Mouse (Mus musculus): Measurements from ENCODE around the gene Dnajb1.
"Not testable (repeated sequence)": the region's sequence is repeated elsewhere in the genome, so short reads cannot be mapped to it uniquely, and the experiment has no call there.

Dnajb1 gene

DNA sequence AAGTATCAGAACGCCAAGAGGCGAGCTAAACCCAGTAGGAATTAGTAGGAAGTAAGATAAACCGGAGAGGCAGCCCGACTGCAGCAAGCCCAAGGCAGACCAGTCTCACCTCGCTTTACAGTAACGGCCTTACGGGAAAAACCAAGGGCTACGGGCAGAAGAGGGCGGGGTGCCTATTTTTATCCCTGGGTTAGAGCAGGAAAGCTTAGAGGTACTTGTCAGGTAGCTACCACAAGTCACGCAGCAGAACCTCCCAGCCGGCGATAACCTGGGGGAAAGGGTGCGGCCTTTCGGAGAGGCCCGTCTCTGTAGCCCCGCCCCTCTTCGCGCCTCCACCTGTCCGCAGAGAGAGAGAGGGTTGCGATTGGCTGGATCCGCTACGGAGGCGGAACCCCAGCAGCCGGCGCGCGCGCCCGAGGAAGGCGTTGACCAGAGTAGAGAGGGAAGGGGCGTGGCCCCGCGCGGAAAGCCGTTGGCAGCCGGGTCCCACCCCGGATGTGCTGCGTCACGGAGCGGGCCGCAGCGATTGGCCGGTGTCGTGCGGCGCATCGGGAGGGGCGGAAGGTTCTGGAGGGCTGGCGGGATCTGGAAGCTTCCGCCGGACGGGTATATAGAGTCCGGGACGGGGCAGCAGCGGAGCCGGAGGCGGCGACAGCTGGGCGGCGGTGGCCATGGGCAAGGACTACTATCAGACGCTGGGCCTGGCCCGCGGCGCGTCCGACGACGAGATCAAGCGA lies at the start of gene Dnajb1, which contains the start of gene Tecr:
TSS of gene Dnajb1 (plus strand) at position 533 of the 737 bp plus-strand sequence.
TSS of gene Tecr (minus strand) at position 311 of the 737 bp plus-strand sequence.
- peak; percentile 100 for DNase-seq

GRCm38 (mm10) chr8:83562669-83563068 lies 45.3 kb upstream of the Dnajb1 start:
- no peak for DNase-seq

DNA sequence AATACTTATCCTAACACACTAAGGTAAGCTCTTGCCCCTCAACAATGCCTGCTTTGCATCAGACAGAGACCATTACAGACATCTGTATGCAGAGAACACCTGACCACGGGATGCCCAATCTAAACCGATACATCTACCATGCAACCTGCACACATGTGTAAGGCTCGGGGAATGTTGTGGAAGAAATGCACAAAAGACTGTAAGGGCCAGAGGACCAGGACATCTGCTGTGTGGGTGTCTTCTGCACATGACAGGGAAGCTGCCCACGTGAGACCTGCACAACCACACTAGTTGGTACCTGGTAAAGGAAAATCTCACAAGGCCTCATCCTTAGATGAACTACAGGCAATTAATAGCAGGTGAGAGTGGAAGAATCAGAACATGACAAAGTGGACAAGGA lies 44.7 kb upstream of the Dnajb1 start:
- DNase-seq = no peak

DNA sequence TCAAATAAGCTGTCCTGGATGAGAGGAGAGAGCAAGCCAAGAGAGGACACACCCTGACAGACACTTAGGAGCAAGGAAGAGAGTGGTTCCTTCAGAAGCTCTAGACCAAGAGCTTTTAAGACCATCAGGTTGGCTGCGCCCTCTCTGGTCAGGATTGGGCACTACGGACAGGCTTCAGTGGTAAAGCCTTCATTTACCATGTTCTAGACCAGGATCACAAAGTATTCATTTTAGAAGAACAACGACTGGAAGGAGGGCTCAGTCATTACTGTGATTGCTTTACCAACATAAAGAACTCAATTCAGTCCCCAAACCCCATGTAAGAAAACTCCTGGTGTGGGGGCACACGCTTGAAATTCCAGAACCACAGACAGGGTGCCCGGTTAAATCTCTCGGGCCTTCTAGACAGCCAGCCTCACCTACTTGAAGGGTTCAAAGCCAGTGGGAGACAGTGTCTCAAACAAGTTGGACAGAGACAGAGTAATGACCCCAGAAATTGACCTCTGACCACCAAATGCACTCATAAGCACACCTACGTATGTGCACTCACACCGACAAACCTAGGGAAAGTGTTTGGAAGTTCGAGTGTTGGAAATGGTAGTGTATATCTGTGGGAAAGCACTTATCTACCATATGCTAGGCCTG lies 42.1 kb upstream of the Dnajb1 start:
- peak; percentile 14 for DNase-seq

- peak; percentile 97 for DNase-seq
Observed at GRCm38 (mm10) chr8:83566469-83567395, 41.3 kb upstream of the Dnajb1 start, which contains the start of gene Ndufb7. Gene Ndufb7, plus strand, starts transcription at chr8:83566671.

DNA sequence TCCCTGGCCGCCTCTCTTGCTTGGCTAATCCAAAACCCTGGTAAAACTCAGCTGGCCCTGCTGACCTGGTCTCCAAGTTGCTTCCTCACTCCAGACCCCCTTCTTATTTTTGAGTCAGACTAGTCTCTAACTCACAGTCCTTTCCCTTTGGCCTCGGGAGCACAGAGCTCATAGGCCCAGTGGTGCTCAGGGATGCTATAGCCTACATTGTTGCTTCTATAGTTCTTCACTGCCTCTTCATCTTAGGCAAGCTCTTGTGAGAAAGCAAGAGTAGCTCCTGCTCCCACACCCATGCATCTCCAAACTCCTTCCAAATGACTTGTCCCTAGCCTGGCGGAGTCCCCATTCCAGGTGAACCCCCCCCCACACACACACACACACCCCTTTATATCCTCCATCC lies 40.3 kb upstream of the Dnajb1 start:
- no peak for DNase-seq

GRCm38 (mm10) chr8:83568128-83568527 lies 39.9 kb upstream of the Dnajb1 start:
- no peak for DNase-seq

DNA sequence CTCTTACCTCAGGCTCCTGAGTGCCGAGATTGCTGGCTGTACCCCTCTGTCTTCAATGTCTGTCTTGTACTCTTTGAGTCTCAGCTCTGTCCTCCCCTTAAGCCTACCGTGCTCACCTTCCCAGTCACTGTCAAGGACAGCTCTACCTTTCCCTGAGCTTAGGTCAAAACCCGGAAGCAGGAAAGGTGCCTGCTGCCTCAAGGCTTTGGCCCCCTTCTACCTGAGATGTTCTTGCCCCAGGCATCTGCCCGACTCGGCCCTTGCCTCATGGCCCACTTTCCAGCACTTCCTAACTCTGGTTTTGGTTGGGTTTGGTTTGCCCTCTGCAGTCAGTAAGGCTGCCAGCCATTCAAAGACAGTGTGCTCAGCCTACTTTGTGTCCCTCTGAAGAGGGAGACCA lies 39.2 kb upstream of the Dnajb1 start:
- no peak for DNase-seq

- no peak for DNase-seq
Observed at GRCm38 (mm10) chr8:83569165-83569564, 38.8 kb upstream of the Dnajb1 start.

- DNase-seq = no peak
Observed at GRCm38 (mm10) chr8:83570272-83571000, 37.6 kb upstream of the Dnajb1 start.

DNA sequence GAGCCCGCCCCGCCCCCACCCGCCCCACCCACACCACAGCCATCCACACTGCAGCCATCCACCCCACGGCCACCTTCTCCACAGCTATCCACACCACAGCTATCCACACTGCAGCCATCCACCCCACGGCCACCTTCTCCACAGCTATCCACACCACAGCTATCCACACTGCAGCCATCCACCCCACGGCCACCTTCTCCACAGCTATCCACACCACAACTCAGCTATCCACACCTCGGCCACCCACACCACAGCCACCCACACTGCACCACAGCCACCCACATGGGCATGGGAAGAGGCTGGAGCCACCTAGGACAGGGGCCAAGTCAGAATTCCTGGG lies 37.0 kb upstream of the Dnajb1 start:
- DNase-seq = not testable (repeated sequence)

GRCm38 (mm10) chr8:83571791-83572190 lies 36.2 kb upstream of the Dnajb1 start:
- no peak for DNase-seq

DNA sequence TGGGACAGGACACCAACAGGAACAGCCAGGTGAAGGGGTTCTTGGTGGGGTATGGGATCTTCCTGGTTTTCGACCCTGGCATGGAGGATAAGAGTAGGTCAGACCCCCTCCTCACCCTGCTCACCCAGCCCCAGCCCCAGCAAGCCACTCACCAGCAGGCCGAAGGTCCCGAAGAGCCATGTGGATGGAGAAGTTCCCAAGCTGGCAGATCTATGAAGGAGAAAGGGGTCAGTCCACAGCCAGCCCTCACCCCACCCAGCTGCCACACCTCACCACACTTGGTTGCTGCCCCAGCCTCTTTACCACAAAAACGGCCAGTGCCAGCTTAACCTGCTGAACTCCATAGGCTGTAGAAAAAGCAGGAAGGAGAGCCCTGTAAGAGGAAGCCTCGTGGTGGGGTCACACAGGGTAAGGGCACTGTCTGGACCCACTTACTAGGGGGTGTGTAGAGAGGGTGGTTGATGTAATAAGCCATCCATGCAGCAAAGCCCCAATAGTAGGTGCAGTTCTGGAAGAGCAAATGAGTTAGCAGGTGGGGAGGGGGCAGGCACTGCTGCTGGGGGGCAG lies 35.7 kb upstream of the Dnajb1 start:
- DNase-seq = no peak

DNA sequence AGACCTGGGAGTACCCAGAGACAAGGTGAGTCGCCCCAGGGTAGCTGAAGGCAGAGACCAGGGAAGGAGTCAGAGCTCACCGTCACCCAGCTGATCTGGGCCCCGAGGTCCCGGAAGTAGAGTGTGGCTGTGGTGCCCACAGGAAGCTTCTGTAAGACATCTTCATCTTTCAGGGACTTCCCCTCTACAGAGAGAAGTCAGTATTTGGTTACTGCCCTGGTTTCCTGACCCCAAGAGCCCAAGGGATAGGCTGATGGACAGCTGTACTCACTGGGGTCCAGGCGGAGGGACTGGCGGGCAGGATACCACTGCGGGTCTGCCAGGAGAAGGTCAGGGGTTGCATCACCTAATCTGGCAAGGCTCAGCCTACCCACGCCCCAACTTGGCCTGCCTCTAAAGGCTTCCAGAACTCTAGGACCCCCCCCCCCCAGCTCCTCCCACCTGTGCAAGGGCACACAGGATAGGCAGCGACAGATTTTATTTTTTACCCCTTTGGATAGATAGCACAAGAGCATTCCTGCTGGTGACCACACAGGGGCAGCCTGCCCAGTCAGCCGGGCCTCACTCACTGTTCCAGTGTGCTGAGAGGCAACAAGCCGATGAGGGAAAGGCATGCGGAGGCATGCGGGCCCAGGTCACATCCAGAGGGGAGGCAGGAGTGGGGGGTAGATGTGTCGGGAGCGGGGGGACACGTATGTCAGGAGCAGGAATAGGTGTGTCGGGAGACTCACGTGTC lies 34.7 kb upstream of the Dnajb1 start:
- DNase-seq = peak; percentile 20

DNA sequence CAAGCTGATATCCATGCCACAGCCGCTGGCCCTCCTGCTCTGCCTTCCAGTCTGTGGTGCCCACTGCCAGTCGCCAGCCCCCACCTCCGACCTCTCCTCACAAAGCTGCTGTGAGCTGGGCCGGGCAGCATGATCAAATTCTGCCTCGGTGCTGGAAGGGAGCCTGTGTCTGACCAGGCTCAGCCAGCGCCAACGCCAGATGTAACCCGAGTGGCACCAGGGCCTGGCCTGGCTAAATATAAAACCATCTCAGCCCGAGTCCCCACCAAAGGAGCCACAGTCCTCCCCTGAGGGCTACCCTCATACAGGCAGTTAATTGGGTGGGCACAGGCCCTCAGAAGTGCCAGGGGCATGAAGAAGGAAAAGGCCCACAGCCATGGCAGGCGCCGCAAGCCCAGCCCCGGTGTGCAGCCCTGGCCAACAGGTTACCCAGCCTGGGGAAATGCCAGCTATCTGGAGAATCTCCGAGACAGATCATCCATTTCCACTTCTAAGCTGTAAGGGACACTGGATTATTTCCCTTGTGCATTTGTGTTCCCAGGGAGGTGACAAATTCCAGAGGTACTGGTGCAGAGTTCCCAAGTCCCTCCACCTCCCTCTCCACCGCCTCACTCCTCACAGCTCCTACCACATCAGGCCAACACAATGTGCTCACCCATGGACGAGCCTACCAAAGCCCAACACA lies 33.2 kb upstream of the Dnajb1 start:
- DNase-seq = peak; percentile 34

DNA sequence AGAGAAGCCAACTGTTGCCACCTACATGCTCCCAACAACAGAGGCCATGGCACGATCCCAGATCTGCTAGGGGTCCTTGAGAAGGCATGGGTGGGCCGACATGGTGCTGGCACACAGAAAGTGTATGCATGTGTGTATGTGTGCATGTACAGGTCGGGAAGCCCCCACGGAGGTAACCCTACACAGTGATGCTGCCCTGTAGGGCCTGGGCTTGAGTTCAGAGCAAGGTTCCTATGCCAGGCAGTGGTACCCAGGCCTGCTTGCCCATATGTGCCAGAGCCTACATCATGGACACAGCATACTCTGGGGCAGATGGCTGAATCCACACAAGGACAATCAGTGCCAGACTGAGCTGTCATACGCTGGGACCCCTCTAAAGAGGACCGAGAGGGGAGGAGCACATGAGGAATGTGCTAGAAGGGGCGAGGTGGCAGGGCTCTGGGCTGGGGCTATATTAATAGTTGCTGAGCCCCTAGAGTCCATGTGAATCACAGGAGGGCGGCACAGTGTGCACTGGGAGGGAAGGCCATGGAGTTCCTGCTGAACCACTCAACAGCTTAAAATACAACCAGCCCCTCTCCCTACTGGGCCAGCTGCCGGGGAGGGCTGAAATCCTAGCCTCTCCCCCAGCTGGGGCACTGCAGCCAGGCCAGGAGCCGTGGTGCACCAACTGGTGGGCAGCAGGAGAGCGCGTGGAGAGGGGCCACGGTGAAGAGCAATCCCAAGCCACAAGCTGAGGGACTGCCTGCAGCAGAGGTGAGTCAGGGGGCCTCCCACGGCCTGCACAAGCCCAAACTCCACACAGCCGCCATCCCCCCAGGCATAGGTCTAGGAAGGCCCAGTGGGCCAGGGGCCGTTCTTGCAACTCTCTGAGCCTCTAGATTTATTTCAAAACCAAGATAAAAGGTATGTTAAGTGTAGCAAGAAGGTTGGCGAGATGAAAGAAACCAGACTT lies 32.2 kb upstream of the Dnajb1 start:
- DNase-seq = peak; percentile 14

- no peak for DNase-seq
Observed at GRCm38 (mm10) chr8:83576516-83576895, 31.5 kb upstream of the Dnajb1 start.

DNA sequence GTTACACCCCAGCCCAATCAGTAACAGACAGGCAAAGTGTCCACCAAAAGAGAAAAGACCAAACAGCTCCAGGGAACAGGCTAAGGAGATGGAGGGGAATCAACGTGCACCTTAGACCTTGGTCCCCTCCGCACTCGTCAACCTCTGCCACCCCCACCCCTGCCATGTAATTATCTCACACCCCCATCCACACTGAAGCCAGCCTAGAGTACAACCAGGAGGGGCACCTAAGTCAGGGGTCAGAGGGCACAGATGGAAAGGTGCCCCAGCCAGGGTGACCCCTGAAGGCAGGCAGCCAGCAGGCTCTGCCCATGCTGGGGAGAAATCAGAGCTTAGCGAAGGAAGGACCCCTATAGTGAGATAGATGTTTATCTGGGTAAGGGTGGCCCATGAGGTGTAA lies 31.1 kb upstream of the Dnajb1 start:
- no peak for DNase-seq

DNA sequence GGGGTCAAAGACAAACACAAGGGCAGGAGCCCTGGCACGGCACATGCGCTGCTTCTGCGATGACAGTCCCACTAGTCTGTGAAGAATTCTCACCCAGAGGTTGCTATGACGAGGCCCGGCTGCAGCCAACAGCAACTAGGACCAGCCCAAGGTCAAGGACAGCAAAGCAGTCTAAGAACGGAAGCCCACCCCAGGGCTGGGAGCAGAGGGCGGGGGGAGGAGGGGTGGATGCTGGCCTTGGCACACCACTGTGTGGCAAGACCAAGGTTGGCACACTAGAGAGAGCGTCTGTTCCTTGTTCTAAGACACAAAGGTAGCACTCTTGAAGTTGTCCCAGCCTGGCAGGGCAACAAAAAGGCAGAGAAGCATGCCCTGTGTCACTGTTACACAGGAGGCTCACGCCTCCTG lies 30.6 kb upstream of the Dnajb1 start:
- DNase-seq = peak; percentile 23

Data from kidney, adult 18-20 months (tissue).